ENCODE assay signal across 18 mouse cellular contexts in the genomic region with DNA sequence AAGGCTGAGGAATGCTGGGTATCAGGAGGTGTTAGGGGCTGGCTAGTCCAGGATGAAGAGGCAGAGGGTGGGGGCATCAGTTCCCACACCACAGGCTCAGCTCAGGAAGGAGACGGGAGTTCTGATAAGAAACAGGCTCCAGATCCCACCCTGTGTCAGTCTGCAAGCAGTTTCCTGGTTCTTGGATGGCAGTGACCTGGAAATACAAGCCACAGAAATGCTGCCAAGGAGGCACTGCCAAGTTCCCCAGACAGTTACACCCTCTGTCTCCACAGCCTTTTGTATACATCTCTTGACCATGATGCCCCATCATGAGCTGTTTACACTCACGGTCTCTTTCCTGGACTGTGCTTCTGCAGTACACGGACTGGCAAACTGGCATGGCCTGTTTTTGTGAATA.
DNase-seq lines count a peak whose midpoint lies in the region; ATAC-seq lines count a peak whose summit lies in the region.
"Had no signal": no experiment of that assay in that cellular context is flagged by ENCODE, and none has a peak within 500 bp of the region (broad histone marks: within the 10 kb centered on the region; RNA-seq: fewer than 3 reads in every experiment).

No protein-coding gene starts in this region.

- H3K36me3 ChIP-seq in megakaryocyte, embryonic 14.5 days (replicated peaks; ENCODE audit: low read length) = no peaks in the 10 kb centered on the region
- H3K36me3 ChIP-seq: embryonic facial prominence, embryonic 12.5 days; hindbrain, embryonic 13.5 days; limb, embryonic 10.5 days; liver, embryonic 12.5 days; neural tube, embryonic 12.5 days had no signal

- H3K4me3 ChIP-seq in megakaryocyte, embryonic 14.5 days (replicated peaks) = peak overlapping the region; percentile 16
- H3K4me3 ChIP-seq: embryonic facial prominence, embryonic 12.5 days; hindbrain, embryonic 13.5 days; limb, embryonic 10.5 days; liver, embryonic 12.5 days; neural tube, embryonic 12.5 days had no signal

- no peaks in the 10 kb centered on the region for H3K9me3 ChIP-seq in megakaryocyte, embryonic 14.5 days
- H3K9me3 ChIP-seq: embryonic facial prominence, embryonic 12.5 days; hindbrain, embryonic 13.5 days; limb, embryonic 10.5 days; liver, embryonic 12.5 days; neural tube, embryonic 12.5 days had no signal

- H3K4me1 ChIP-seq in megakaryocyte, embryonic 14.5 days = peaks cover 49% of the 10 kb centered on the region
- H3K4me1 ChIP-seq: liver, embryonic 12.5 days had no signal

- ATAC-seq in megakaryocyte, adult 5-6 weeks (ENCODE audit: poor library complexity, severe bottlenecking) = no peak
- ATAC-seq: intestine, postnatal 0 days; liver, embryonic 12.5 days; Patski had no signal

- peaks cover 41% of the 10 kb centered on the region for H3K27me3 ChIP-seq in megakaryocyte, embryonic 14.5 days (replicated peaks)
- H3K27me3 ChIP-seq: embryonic facial prominence, embryonic 12.5 days; Patski had no signal

- DNase-seq in adrenal gland, adult 2 months = peak; percentile 12
- DNase-seq in adrenal gland, adult 18-20 months (ENCODE audit: low spot score in 2 of 2) = no peak
- peak; percentile 84 for DNase-seq in lung, postnatal 25 days (ENCODE audit: low spot score)
- DNase-seq in frontal cortex, postnatal 10 days (ENCODE audit: low spot score in 2 of 2) = no peak
- no peak for DNase-seq in right cerebral cortex, postnatal 25 days
- no peak for DNase-seq in right cerebral cortex, adult 18-20 months
- DNase-seq: cerebellum, adult 18-20 months; layer of hippocampus, postnatal 36 days; thymus, adult 18-20 months had no signal

Comparison
In these comparisons a context has a peak if more than half of its experiments do, and no peak if none do; other contexts are left out.
1. DNase-seq: peak in adrenal gland, adult 2 months (single experiment) and lung, postnatal 25 days (single experiment); none in adrenal gland, adult 18-20 months (0 of 2), frontal cortex, postnatal 10 days (0 of 2), right cerebral cortex, postnatal 25 days (single experiment) and right cerebral cortex, adult 18-20 months (single experiment).